Mouse (Mus musculus) myocyte (in vitro differentiated cells): ENCODE results near the gene Rtp4. TPM values are rescaled to one million over a fixed set of nuclear protein-coding genes. Genes with fewer than 3 reads are reported as not detected.

Source experiments
- H3K27me3 ChIP-seq: one replicate; pipeline ENCODE4 v1.6.1; 2011; ENCODE audit not compliant: control insufficient read depth, insufficient read depth, insufficient read length
- H3K36me3 ChIP-seq: one replicate; pipeline ENCODE4 v1.6.1; 2011; ENCODE audit not compliant: control insufficient read depth, insufficient read depth
- H3K4me2 ChIP-seq: one replicate; pipeline ENCODE4 v1.6.1; 2011; ENCODE audit warnings: low read depth, control low read depth
- H3K4me3 ChIP-seq: one replicate; pipeline ENCODE4 v1.5.1; 2011; ENCODE audit warnings: mild to moderate bottlenecking, control low read depth, moderate library complexity
- H3K79me2 ChIP-seq: one replicate; pipeline ENCODE4 v1.6.1; 2011; ENCODE audit not compliant: control insufficient read depth, insufficient read depth
- H3ac ChIP-seq: one replicate; pipeline ENCODE4 v1.6.1; 2011; ENCODE audit not compliant: control insufficient read depth, insufficient read length
- CEBPB ChIP-seq: IDR thresholded peaks from 2 replicates; pipeline ENCODE4 v1.6.1; 2011; ENCODE audit warnings: mild to moderate bottlenecking, moderate library complexity; ENCODE audit not compliant: poor library complexity, insufficient read depth, severe bottlenecking
- E2F4 ChIP-seq: IDR thresholded peaks from one replicate; pipeline ENCODE4 v1.6.1; 2011; ENCODE audit warnings: mild to moderate bottlenecking, control low read depth, moderate library complexity; ENCODE audit not compliant: insufficient read depth
- MAX ChIP-seq: IDR thresholded peaks from one replicate; pipeline ENCODE4 v1.6.1; 2011; ENCODE audit warnings: low read depth, mild to moderate bottlenecking, control low read depth
- MYOD1 ChIP-seq, 3 experiments: IDR thresholded peaks; one replicate each; pipeline ENCODE4 v1.6.1; 2011; ENCODE audit warnings: control low read depth in 2 of 3, low read depth in 2 of 3, mild to moderate bottlenecking in 2 of 3, moderate library complexity in 1 of 3; ENCODE audit not compliant: insufficient read length in 2 of 3, control insufficient read depth in 1 of 3
- MYOG ChIP-seq, 3 experiments: IDR thresholded peaks; one replicate each; pipeline ENCODE4 v1.6.1; 2011; ENCODE audit warnings: control low read depth in 2 of 3, low read depth in 2 of 3, mild to moderate bottlenecking in 2 of 3; ENCODE audit not compliant: insufficient read length in 2 of 3, control insufficient read depth in 1 of 3, insufficient read depth in 1 of 3
- POLR2A ChIP-seq: IDR thresholded peaks from one replicate; pipeline ENCODE4 v1.6.1; 2011; ENCODE audit warnings: low read depth, mild to moderate bottlenecking, control low read depth, moderate library complexity; ENCODE audit not compliant: insufficient read length
- POLR2AphosphoS2 ChIP-seq: IDR thresholded peaks from one replicate; pipeline ENCODE4 v1.6.1; 2011; ENCODE audit warnings: low read depth, control low read depth; ENCODE audit not compliant: insufficient read length
- REST ChIP-seq: IDR thresholded peaks from one replicate; pipeline ENCODE4 v1.6.1; 2011; ENCODE audit warnings: mild to moderate bottlenecking, control low read depth, moderate library complexity; ENCODE audit not compliant: insufficient read depth, insufficient read length
- SRF ChIP-seq: IDR thresholded peaks from one replicate; pipeline ENCODE4 v1.6.1; 2011; ENCODE audit warnings: low read depth; ENCODE audit not compliant: control insufficient read depth, insufficient read length
- TCF12 ChIP-seq: IDR thresholded peaks from one replicate; pipeline ENCODE4 v1.6.1; 2011; ENCODE audit warnings: mild to moderate bottlenecking, control low read depth; ENCODE audit not compliant: poor library complexity, insufficient read depth, severe bottlenecking
- TCF3 ChIP-seq: IDR thresholded peaks from one replicate; pipeline ENCODE4 v1.6.1; 2011; ENCODE audit warnings: low read depth, control low read depth; ENCODE audit not compliant: insufficient read length
- USF1 ChIP-seq: IDR thresholded peaks from one replicate; pipeline ENCODE4 v1.6.1; 2011; ENCODE audit warnings: low read depth, mild to moderate bottlenecking, control low read depth, moderate library complexity
- polyA plus RNA-seq: library from polyadenylated mRNA; unstranded; fragments of >200 nt; fragmentation: generic; extraction: Trizol; gene quantifications from one replicate; pipeline ENCODE4 v1.2.1, GENCODE M21; 2012; ENCODE audit warnings: missing spikeins

The Rtp4 gene
- polyA plus RNA-seq, 1 experiment: 0.82 TPM

GRCm38 (mm10) chr16:23631531-23631930, 111.4 kb downstream of the Rtp4 start:
- Histone ChIP-seq H3K36me3 (no peaks in the 10 kb centered on the region), H3K79me2 (no peaks in the 10 kb centered on the region), H3ac (no peak overlapping the region), H3K4me2 (no peak overlapping the region), H3K4me3 (no peak overlapping the region), H3K27me3 (no peaks in the 10 kb centered on the region)
- TF ChIP-seq E2F4: no peak
- no peak for TF ChIP-seq MYOG (IDR thresholded peaks at IDR 0.05; ENCODE audit: control insufficient read depth in 1 of 3, insufficient read depth in 1 of 3, insufficient read length in 2 of 3, low read depth in 2 of 3)
- no peak for TF ChIP-seq MYOD1 (IDR thresholded peaks at IDR 0.05; ENCODE audit: control insufficient read depth in 1 of 3, insufficient read length in 2 of 3, low read depth in 2 of 3)
- TF ChIP-seq POLR2AphosphoS2: no peak
- TF ChIP-seq TCF12: no peak
- no peak for TF ChIP-seq REST
- no peak for TF ChIP-seq MAX
- TF ChIP-seq CEBPB: no peak
- TF ChIP-seq TCF3: no peak
- TF ChIP-seq USF1: no peak
- no peak for TF ChIP-seq SRF
- no peak for TF ChIP-seq POLR2A

GRCm38 (mm10) chr16:23632681-23633080, 112.6 kb downstream of the Rtp4 start:
- no peak overlapping the region for H3ac ChIP-seq
- H3K36me3 ChIP-seq: no peaks in the 10 kb centered on the region
- no peak overlapping the region for H3K4me2 ChIP-seq
- no peak overlapping the region for H3K4me3 ChIP-seq
- TF ChIP-seq TCF3 (no peak), MAX (no peak), REST (no peak), SRF (no peak), E2F4 (no peak), MYOD1 (IDR thresholded peaks at IDR 0.05; ENCODE audit: control insufficient read depth in 1 of 3, insufficient read length in 2 of 3, low read depth in 2 of 3) (no peak)
- H3K27me3 ChIP-seq: no peaks in the 10 kb centered on the region
- H3K79me2 ChIP-seq: no peaks in the 10 kb centered on the region

- Histone ChIP-seq H3K36me3 (no peaks in the 10 kb centered on the region), H3K4me3 (no peak overlapping the region), H3K4me2 (no peak overlapping the region), H3K27me3 (no peaks in the 10 kb centered on the region), H3K79me2 (no peaks in the 10 kb centered on the region), H3ac (no peak overlapping the region)
- no peak for TF ChIP-seq POLR2AphosphoS2
- TF ChIP-seq SRF: no peak
- no peak for TF ChIP-seq CEBPB
- TF ChIP-seq USF1: no peak
- TF ChIP-seq MYOG (IDR thresholded peaks at IDR 0.05; ENCODE audit: control insufficient read depth in 1 of 3, insufficient read depth in 1 of 3, insufficient read length in 2 of 3, low read depth in 2 of 3): no peak
- TF ChIP-seq MAX: no peak
- TF ChIP-seq TCF12: no peak
- TF ChIP-seq TCF3: no peak
- TF ChIP-seq E2F4: no peak
- TF ChIP-seq POLR2A: no peak
- TF ChIP-seq MYOD1 (IDR thresholded peaks at IDR 0.05; ENCODE audit: control insufficient read depth in 1 of 3, insufficient read length in 2 of 3, low read depth in 2 of 3): no peak
- no peak for TF ChIP-seq REST
Observed at GRCm38 (mm10) chr16:23653028-23653427, 132.9 kb downstream of the Rtp4 start.

GRCm38 (mm10) chr16:23653479-23653878, 133.4 kb downstream of the Rtp4 start:
- Histone ChIP-seq H3K27me3 (no peaks in the 10 kb centered on the region), H3ac (no peak overlapping the region), H3K36me3 (no peaks in the 10 kb centered on the region), H3K4me3 (no peak overlapping the region), H3K79me2 (no peaks in the 10 kb centered on the region), H3K4me2 (no peak overlapping the region)
- TF ChIP-seq MYOG (IDR thresholded peaks at IDR 0.05; ENCODE audit: control insufficient read depth in 1 of 3, insufficient read depth in 1 of 3, insufficient read length in 2 of 3, low read depth in 2 of 3) (no peak), REST (no peak), POLR2A (no peak), CEBPB (no peak), TCF12 (no peak), MYOD1 (IDR thresholded peaks at IDR 0.05; ENCODE audit: control insufficient read depth in 1 of 3, insufficient read length in 2 of 3, low read depth in 2 of 3) (no peak), POLR2AphosphoS2 (no peak), E2F4 (no peak), TCF3 (no peak), SRF (no peak), USF1 (no peak), MAX (no peak)

GRCm38 (mm10) chr16:23659597-23660531, 139.8 kb downstream of the Rtp4 start:
- no peak for TF ChIP-seq SRF
- Histone ChIP-seq H3K4me2 (no peak overlapping the region), H3K27me3 (no peaks in the 10 kb centered on the region), H3K79me2 (no peaks in the 10 kb centered on the region), H3ac (no peak overlapping the region), H3K4me3 (no peak overlapping the region), H3K36me3 (no peaks in the 10 kb centered on the region)

Other genes starting within 250 kb of the Rtp4 start
- not detected for gene Rtp1, start 91.2 kb upstream of the Rtp4 start, polyA plus RNA-seq
- gene Masp1, start 524 bp downstream of the Rtp4 start, polyA plus RNA-seq: 16.4 TPM